Mouse (Mus musculus) brain, embryonic 14.5 days (tissue): ENCODE results near the gene Gm14137.
A peak's percentile ranks its signal among the peaks of the same experiment; 100 is the strongest.

ENCODE experiments used
- CTCF ChIP-seq: fragments of 200-500 bp; IDR thresholded peaks from 2 replicates; pipeline ENCODE4 v1.5.1; 2012; ENCODE audit warnings: inconsistent platforms, mild to moderate bottlenecking, moderate library complexity, borderline replicate concordance; ENCODE audit not compliant: insufficient read depth, insufficient read length; ENCODE audit errors: extremely low read depth
- POLR2A ChIP-seq: fragments of 200-500 bp; IDR thresholded peaks from 2 replicates; pipeline ENCODE4 v1.6.1; 2012; ENCODE audit warnings: mild to moderate bottlenecking, inconsistent platforms, borderline replicate concordance; ENCODE audit not compliant: poor library complexity, insufficient read depth, insufficient read length, severe bottlenecking; ENCODE audit errors: extremely low read depth

- TF ChIP-seq CTCF (peak; percentile 23; the same call in 1 of the 2 replicates), POLR2A (no peak)
Measured at GRCm38 (mm10) chr2:119145199-119145598, 29.1 kb upstream of the Gm14137 start.
